Mouse (Mus musculus): Measurements from ENCODE around the gene Trir. TPM values are rescaled to one million over a fixed set of nuclear protein-coding genes. Genes with fewer than 3 reads are reported as not detected.

The Trir gene
- polyA plus RNA-seq, 1 experiment from 2014 or later = 168 TPM

GRCm38 (mm10) chr8:85073041-85073612, 46.5 kb downstream of the Trir start:
- H3K79me2 ChIP-seq (ENCODE audit: inconsistent target) = peaks cover 25% of the 10 kb centered on the region
- H3K4me3 ChIP-seq (ENCODE audit: inconsistent target) = no peak overlapping the region
- peaks cover 32% of the 10 kb centered on the region for H3K36me3 ChIP-seq (ENCODE audit: inconsistent target)
- 96% methylated on average over 14 of the region's 15 CpGs for WGBS (ENCODE audit: missing documents)
- H3K27ac ChIP-seq = no peak overlapping the region

GRCm38 (mm10) chr8:85074167-85074566, 47.5 kb downstream of the Trir start:
- WGBS (ENCODE audit: missing documents) = 95% methylated on average over 7 of the region's 10 CpGs
- Histone ChIP-seq H3K36me3 (ENCODE audit: inconsistent target) (peaks cover 32% of the 10 kb centered on the region), H3K27ac (no peak overlapping the region), H3K4me3 (ENCODE audit: inconsistent target) (no peak overlapping the region), H3K79me2 (ENCODE audit: inconsistent target) (peaks cover 25% of the 10 kb centered on the region)

- whole genome bisulfite sequencing (ENCODE audit: missing documents) = 95% methylated on average over 10 of the region's 10 CpGs
- Histone ChIP-seq H3K36me3 (ENCODE audit: inconsistent target) (peaks cover 32% of the 10 kb centered on the region), H3K79me2 (ENCODE audit: inconsistent target) (peaks cover 29% of the 10 kb centered on the region), H3K4me3 (ENCODE audit: inconsistent target) (no peak overlapping the region), H3K27ac (no peak overlapping the region)
Observed at GRCm38 (mm10) chr8:85074617-85075016, 48.0 kb downstream of the Trir start.

GRCm38 (mm10) chr8:85076001-85076400, 49.4 kb downstream of the Trir start:
- WGBS (ENCODE audit: missing documents) = 91% methylated on average over 9 of the region's 9 CpGs
- H3K27ac ChIP-seq = no peak overlapping the region

GRCm38 (mm10) chr8:85076993-85077392, 50.4 kb downstream of the Trir start:
- Histone ChIP-seq H3K27ac (no peak overlapping the region), H3K4me3 (ENCODE audit: inconsistent target) (no peak overlapping the region), H3K36me3 (ENCODE audit: inconsistent target) (peaks cover 32% of the 10 kb centered on the region), H3K79me2 (ENCODE audit: inconsistent target) (peaks cover 35% of the 10 kb centered on the region)
- WGBS (ENCODE audit: missing documents) = 0% methylated on average over 2 of the region's 2 CpGs

More at GRCm38 (mm10) chr8:85076001-85076400, 49.4 kb downstream of the Trir start:
- no peak overlapping the region for H3K4me3 ChIP-seq (ENCODE audit: inconsistent target)
- peaks cover 32% of the 10 kb centered on the region for H3K36me3 ChIP-seq (ENCODE audit: inconsistent target)
- H3K79me2 ChIP-seq (ENCODE audit: inconsistent target) = peaks cover 36% of the 10 kb centered on the region

Other genes with a start within 250 kb of the Trir start
- 3.6 to 6.9 TPM (median 4.3 TPM) in 3 replicates for gene Nfix, start 226.5 kb upstream of the Trir start, polyA plus RNA-seq (2018)
- 1.2 to 3.3 TPM (median 2.9 TPM) in 3 replicates for gene Dand5, start 204.0 kb upstream of the Trir start, polyA plus RNA-seq (2018)
- 5.8 to 13.9 TPM (median 8.6 TPM) in 3 replicates for gene Gadd45gip1, start 195.3 kb upstream of the Trir start, polyA plus RNA-seq (2018)
- 49.2 to 87.2 TPM (median 79.3 TPM) in 3 replicates for gene Rad23a, start 186.2 kb upstream of the Trir start, polyA plus RNA-seq (2018)
- 836 to 3,382 TPM (median 1,154 TPM) in 3 replicates for gene Calr, start 179.9 kb upstream of the Trir start, polyA plus RNA-seq (2018)
- gene Farsa, start 169.8 kb upstream of the Trir start, polyA plus RNA-seq (2018) = 24.5 to 43.1 TPM (median 29.5 TPM) in 3 replicates
- 7.0 to 30.9 TPM (median 18.1 TPM) in 3 replicates for gene Syce2, start 154.7 kb upstream of the Trir start, polyA plus RNA-seq (2018)
- gene Gcdh, start 132.9 kb upstream of the Trir start, polyA plus RNA-seq (2018) = 11.1 to 13.7 TPM (median 12.0 TPM) in 3 replicates
- 0.09 TPM in 1 of 3 replicates, not detected in the others for gene Klf1, start 124.9 kb upstream of the Trir start, polyA plus RNA-seq (2018)
- gene Dnase2a, start 118.3 kb upstream of the Trir start, polyA plus RNA-seq (2018) = 160 to 211 TPM (median 178 TPM) in 3 replicates
- gene Mast1, start 89.5 kb upstream of the Trir start, polyA plus RNA-seq (2018) = 0.04 to 0.06 TPM in 2 of 3 replicates, not detected in the other
- not detected in 3 replicates for gene Rtbdn, start 79.8 kb upstream of the Trir start, polyA plus RNA-seq (2018)
- not detected in 3 replicates for gene Gm49661, start 57.4 kb upstream of the Trir start, polyA plus RNA-seq (2018)
- gene Prdx2, start 57.2 kb upstream of the Trir start, polyA plus RNA-seq (2018) = 77.7 to 148 TPM (median 146 TPM) in 3 replicates
- 15.9 to 39.3 TPM (median 26.2 TPM) in 3 replicates for gene Rnaseh2a, start 57.1 kb upstream of the Trir start, polyA plus RNA-seq (2018)
- gene Junb, start 48.1 kb upstream of the Trir start, polyA plus RNA-seq (2018) = 26.1 to 86.4 TPM (median 61.3 TPM) in 3 replicates
- 4.9 to 10.9 TPM (median 6.1 TPM) in 3 replicates for gene Hook2, start 36.2 kb upstream of the Trir start, polyA plus RNA-seq (2018)
- not detected in 3 replicates for gene Best2, start 12.3 kb upstream of the Trir start, polyA plus RNA-seq (2018)
- gene Asna1, start 1.5 kb upstream of the Trir start, polyA plus RNA-seq (2018) = 120 to 138 TPM (median 122 TPM) in 3 replicates
- gene Tnpo2, start 10.1 kb downstream of the Trir start, polyA plus RNA-seq (2018) = 14.1 to 30.6 TPM (median 26.6 TPM) in 3 replicates
- 4.8 to 12.5 TPM (median 8.4 TPM) in 3 replicates for gene Fbxw9, start 33.2 kb downstream of the Trir start, polyA plus RNA-seq (2018)
- not detected in 3 replicates for gene Gm5741, start 41.2 kb downstream of the Trir start, polyA plus RNA-seq (2018)
- 28.6 to 47.4 TPM (median 37.1 TPM) in 3 replicates for gene Dhps, start 44.9 kb downstream of the Trir start, polyA plus RNA-seq (2018)
- 66.3 to 79.6 TPM (median 68.7 TPM) in 3 replicates for gene Wdr83os, start 53.9 kb downstream of the Trir start, polyA plus RNA-seq (2018)
- gene Wdr83, start 54.5 kb downstream of the Trir start, polyA plus RNA-seq (2018) = 13.5 to 19.5 TPM (median 15.7 TPM) in 3 replicates
- 375 to 585 TPM (median 491 TPM) in 3 replicates for gene Man2b1, start 56.4 kb downstream of the Trir start, polyA plus RNA-seq (2018)
- 1.2 to 2.6 TPM (median 1.4 TPM) in 3 replicates for gene Zfp791, start 96.3 kb downstream of the Trir start, polyA plus RNA-seq (2018)
- not detected in 3 replicates for gene Cks1brt, start 125.1 kb downstream of the Trir start, polyA plus RNA-seq (2018)
- gene Olfr371, start 199.2 kb downstream of the Trir start, polyA plus RNA-seq (2018) = not detected in 3 replicates

Measured in macrophage (primary cell).